Mouse (Mus musculus): ENCODE results near the gene Mab21l1. TPM values are rescaled to one million over a fixed set of nuclear protein-coding genes. Genes with fewer than 3 reads are reported as not detected.

Gene Mab21l1
- polyA plus RNA-seq, 1 experiment from 2014 or later, result 70.0 TPM

- H3K4me3 ChIP-seq, result no peak overlapping the region
- no peaks in the 10 kb centered on the region for H3K36me3 ChIP-seq
- H3K9ac ChIP-seq, result no peak overlapping the region
- no peak overlapping the region for H3K27ac ChIP-seq
- no peak overlapping the region for H3K4me2 ChIP-seq (replicated peaks)
- ATAC-seq (ENCODE audit: insufficient number of reproducible peaks, insufficient read depth, low FRiP score, low TSS enrichment), result no peak
- no peaks in the 10 kb centered on the region for H3K27me3 ChIP-seq
- no peaks in the 10 kb centered on the region for H3K9me3 ChIP-seq
- peaks cover 24% of the 10 kb centered on the region for H3K4me1 ChIP-seq
These were observed 37.3 kb downstream of the Mab21l1 start for GRCm38 (mm10) chr3:55819598-55819997.

- no peaks in the 10 kb centered on the region for H3K27me3 ChIP-seq
- H3K9me3 ChIP-seq, result no peaks in the 10 kb centered on the region
- H3K4me3 ChIP-seq, result no peak overlapping the region
- ATAC-seq (ENCODE audit: insufficient number of reproducible peaks, insufficient read depth, low FRiP score, low TSS enrichment), result no peak
- 35% methylated on average over 3 of the region's 3 CpGs for WGBS
- no peaks in the 10 kb centered on the region for H3K36me3 ChIP-seq
- peaks cover 20% of the 10 kb centered on the region for H3K4me1 ChIP-seq
- H3K27ac ChIP-seq, result 0 out of 2 replicates have a peak overlapping the region, but pooled peaks have one; percentile 30
- H3K4me2 ChIP-seq (replicated peaks), result no peak overlapping the region
- H3K9ac ChIP-seq, result no peak overlapping the region
These were observed 42.6 kb downstream of the Mab21l1 start for GRCm38 (mm10) chr3:55824864-55825263.

GRCm38 (mm10) chr3:55828481-55829256, 46.4 kb downstream of the Mab21l1 start:
- Histone ChIP-seq H3K4me1 (peaks cover 24% of the 10 kb centered on the region), H3K27ac (0 out of 2 replicates have a peak overlapping the region, but pooled peaks have one; percentile 37), H3K4me2 (replicated peaks) (no peak overlapping the region), H3K9me3 (no peaks in the 10 kb centered on the region), H3K4me3 (no peak overlapping the region), H3K27me3 (no peaks in the 10 kb centered on the region), H3K9ac (no peak overlapping the region), H3K36me3 (no peaks in the 10 kb centered on the region)
- 16% methylated on average over 10 of the region's 10 CpGs for WGBS
- 0 out of 2 replicates have a peak, but pooled peaks have one; percentile 28 for ATAC-seq (ENCODE audit: insufficient number of reproducible peaks, insufficient read depth, low FRiP score, low TSS enrichment)

GRCm38 (mm10) chr3:55830226-55830625, 47.9 kb downstream of the Mab21l1 start:
- Histone ChIP-seq H3K36me3 (no peaks in the 10 kb centered on the region), H3K27ac (no peak overlapping the region), H3K27me3 (no peaks in the 10 kb centered on the region), H3K9ac (no peak overlapping the region), H3K4me3 (no peak overlapping the region), H3K4me2 (replicated peaks) (no peak overlapping the region), H3K4me1 (peaks cover 18% of the 10 kb centered on the region), H3K9me3 (no peaks in the 10 kb centered on the region)
- WGBS, result 22% methylated on average over 5 of the region's 5 CpGs
- no peak for ATAC-seq (ENCODE audit: insufficient number of reproducible peaks, insufficient read depth, low FRiP score, low TSS enrichment)
